Mouse (Mus musculus): ENCODE measurements at regions not wholly inside any gene's neighbourhood (a gene's known extent, or its start where the extent isn't known, plus 50 kb on each side); places are given as distances from the start of the nearest gene placed in this dataset.
A peak's percentile ranks its signal among the peaks of the same experiment; 100 is the strongest.

- DNase-seq (ENCODE audit: low spot score), result no peak
Measured at GRCm38 (mm10) chr4:47870010-47870637, 174.8 kb upstream of the Nr4a3 start.

- DNase-seq (ENCODE audit: low spot score), result no peak
Measured at GRCm38 (mm10) chr4:47870638-47871019, 174.3 kb upstream of the Nr4a3 start.

GRCm38 (mm10) chr4:47881560-47881959 is 163.4 kb upstream of the Nr4a3 start:
- DNase-seq (ENCODE audit: low spot score), result no peak

DNA sequence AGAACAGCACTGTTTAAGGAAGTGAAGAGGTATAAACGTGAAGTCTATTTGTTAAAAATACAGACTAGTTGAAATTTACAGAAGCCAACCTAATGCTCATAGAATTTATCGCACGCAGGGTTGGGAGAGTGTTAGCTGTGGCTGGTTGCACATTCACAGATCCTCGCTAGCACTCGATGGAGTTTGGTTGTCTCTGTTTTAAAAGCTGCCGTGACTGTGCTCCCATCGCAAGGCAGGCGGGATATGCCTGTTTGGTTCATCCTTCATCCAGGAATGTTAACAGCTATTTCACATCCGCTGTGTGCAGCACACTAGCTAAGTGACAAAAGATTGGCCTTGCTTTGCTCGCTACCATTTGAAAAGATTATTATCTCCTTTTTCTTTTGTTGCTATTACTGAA is 162.9 kb upstream of the Nr4a3 start:
- no peak for DNase-seq (ENCODE audit: low spot score)

GRCm38 (mm10) chr4:47899579-47899978 is 145.4 kb upstream of the Nr4a3 start:
- DNase-seq (ENCODE audit: low spot score), result no peak

DNA sequence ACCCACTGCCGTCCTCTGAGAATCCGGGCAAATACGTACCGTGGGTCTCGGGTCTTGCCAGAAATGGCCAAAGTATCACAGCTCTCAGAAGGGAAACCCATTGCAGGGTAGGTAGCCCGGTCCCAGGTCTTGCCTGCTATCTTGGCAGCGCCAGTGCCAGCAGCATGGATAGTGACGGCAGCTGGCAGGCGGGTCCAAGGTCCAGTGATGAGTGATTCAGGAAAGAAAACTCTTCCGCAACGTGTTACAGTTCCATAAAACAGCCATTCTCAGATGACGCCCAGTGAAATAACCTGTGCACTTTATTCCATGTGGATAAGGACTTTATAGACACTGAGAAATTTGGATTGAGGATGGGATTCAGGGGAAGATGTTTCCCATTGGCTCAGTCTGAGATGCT is 142.2 kb upstream of the Nr4a3 start:
- no peak for DNase-seq (ENCODE audit: low spot score)

DNA sequence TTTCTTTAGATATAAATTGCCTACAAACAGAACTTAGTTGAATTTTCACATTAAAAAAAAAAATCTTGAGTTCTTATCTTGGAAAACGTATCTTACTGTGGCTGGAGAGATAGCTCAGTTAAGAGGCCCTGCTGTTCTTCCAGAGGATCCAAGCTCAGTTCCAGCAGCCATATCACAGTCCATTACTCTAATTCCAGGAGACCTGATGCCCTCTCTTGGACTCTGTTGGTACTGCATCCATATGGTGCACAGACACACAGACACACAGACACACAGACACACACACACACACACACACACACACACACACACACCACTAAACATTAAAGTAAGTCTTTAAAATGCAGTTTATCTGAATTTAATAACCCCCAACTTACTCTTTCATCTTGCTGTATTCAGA is 132.7 kb upstream of the Nr4a3 start:
- DNase-seq (ENCODE audit: low spot score), result no peak

- no peak for DNase-seq (ENCODE audit: low spot score)
Measured at GRCm38 (mm10) chr4:47919576-47919975, 125.4 kb upstream of the Nr4a3 start.

DNA sequence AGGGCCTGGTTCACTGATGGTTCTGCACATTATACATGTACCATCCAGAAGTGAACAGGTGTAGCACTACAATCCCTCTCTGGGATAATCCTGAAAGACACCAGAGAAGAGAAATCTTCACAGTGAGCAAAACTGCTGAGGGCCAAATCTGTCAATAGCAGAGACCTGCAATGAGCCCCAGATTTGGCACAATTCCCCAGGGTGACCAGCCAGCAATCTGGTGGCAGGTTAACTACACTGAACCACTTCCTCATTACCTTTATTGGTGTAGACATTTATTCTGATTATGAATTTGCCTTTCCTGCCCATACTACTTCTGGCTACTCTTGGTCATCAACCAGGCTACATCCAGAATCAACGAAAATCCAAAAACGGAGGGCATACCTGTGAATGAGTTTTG is 113.5 kb upstream of the Nr4a3 start:
- no peak for DNase-seq (ENCODE audit: low spot score)

GRCm38 (mm10) chr4:47933526-47933925 is 111.4 kb upstream of the Nr4a3 start:
- DNase-seq (ENCODE audit: low spot score), result no peak

DNA sequence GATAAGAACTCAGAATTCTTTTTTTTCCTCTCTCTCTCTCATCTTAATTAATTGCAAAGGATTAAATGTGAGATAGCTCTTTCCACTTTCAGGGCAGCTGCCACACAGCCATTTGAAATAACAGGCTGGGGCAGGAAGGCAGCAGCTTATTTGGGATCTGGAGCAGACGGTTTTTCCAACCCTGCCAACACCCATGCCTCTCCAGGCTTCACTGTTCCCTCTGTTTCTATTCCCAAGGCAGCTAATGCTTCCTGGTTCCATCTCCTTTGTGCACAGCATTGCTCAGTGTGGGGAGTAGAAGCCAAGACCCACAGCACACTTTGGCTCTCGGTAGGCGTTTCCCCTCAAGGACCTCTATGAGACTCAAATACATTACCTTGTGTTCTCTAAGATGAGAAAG is 109.4 kb upstream of the Nr4a3 start:
- DNase-seq (ENCODE audit: low spot score), result no peak

- no peak for DNase-seq (ENCODE audit: low spot score)
Measured at GRCm38 (mm10) chr4:47936470-47937125, 108.4 kb upstream of the Nr4a3 start.

- DNase-seq (ENCODE audit: low spot score), result peak; percentile 6
Measured at GRCm38 (mm10) chr4:47947869-47948573, 96.9 kb upstream of the Nr4a3 start.

- no peak for DNase-seq (ENCODE audit: low spot score)
Measured at GRCm38 (mm10) chr4:47948789-47949188, 96.2 kb upstream of the Nr4a3 start.

- DNase-seq (ENCODE audit: low spot score), result no peak
Measured at GRCm38 (mm10) chr4:47954576-47955305, 90.2 kb upstream of the Nr4a3 start.

- DNase-seq (ENCODE audit: low spot score), result no peak
Measured at GRCm38 (mm10) chr4:47964630-47965029, 80.3 kb upstream of the Nr4a3 start.

- no peak for DNase-seq (ENCODE audit: low spot score)
Measured at GRCm38 (mm10) chr4:47971861-47972260, 73.1 kb upstream of the Nr4a3 start.

GRCm38 (mm10) chr4:47979579-47980313 is 65.2 kb upstream of the Nr4a3 start:
- DNase-seq (ENCODE audit: low spot score), result peak; percentile 80

Data from urinary bladder, postnatal 14 days (tissue).